Mouse (Mus musculus): ENCODE data around the gene Prkag2. TPM values are rescaled to one million over a fixed set of nuclear protein-coding genes. Genes with fewer than 3 reads are reported as not detected.

Prkag2 gene
- polyA plus RNA-seq, 1 experiment from 2014 or later, result 74.5 TPM

GRCm38 (mm10) chr5:24892461-24892860 lies 208.0 kb downstream of the Prkag2 start:
- H3K4me1 ChIP-seq (replicated peaks), result no peaks in the 10 kb centered on the region; the same call in 1 of the 2 replicates
- no peak overlapping the region for H3K4me2 ChIP-seq (replicated peaks)
- no peak overlapping the region for H3K27ac ChIP-seq
- 94% methylated on average over 11 of the region's 11 CpGs for WGBS
- no peaks in the 10 kb centered on the region for H3K9me3 ChIP-seq
- no peak overlapping the region for H3K9ac ChIP-seq (replicated peaks)
- no peaks in the 10 kb centered on the region for H3K27me3 ChIP-seq
- H3K4me3 ChIP-seq (replicated peaks), result no peak overlapping the region
- H3K36me3 ChIP-seq, result peaks cover 15% of the 10 kb centered on the region
- ATAC-seq, result no peak

GRCm38 (mm10) chr5:24889860-24890259 lies 210.6 kb downstream of the Prkag2 start:
- ATAC-seq, result no peak
- no peaks in the 10 kb centered on the region; the same call in 1 of the 2 replicates for H3K4me1 ChIP-seq (replicated peaks)

GRCm38 (mm10) chr5:24888874-24889591 lies 211.4 kb downstream of the Prkag2 start:
- no peak overlapping the region for H3K4me2 ChIP-seq (replicated peaks)
- H3K36me3 ChIP-seq, result peaks cover 43% of the 10 kb centered on the region
- no peaks in the 10 kb centered on the region; the same call in 1 of the 2 replicates for H3K4me1 ChIP-seq (replicated peaks)
- H3K27me3 ChIP-seq, result no peaks in the 10 kb centered on the region
- 87% methylated on average over 11 of the region's 11 CpGs for WGBS
- H3K4me3 ChIP-seq (replicated peaks), result no peak overlapping the region
- ATAC-seq, result no peak
- H3K27ac ChIP-seq, result no peak overlapping the region
- no peaks in the 10 kb centered on the region for H3K9me3 ChIP-seq
- H3K9ac ChIP-seq (replicated peaks), result no peak overlapping the region

More at GRCm38 (mm10) chr5:24889860-24890259, 210.6 kb downstream of the Prkag2 start:
- no peak overlapping the region for H3K9ac ChIP-seq (replicated peaks)
- H3K4me3 ChIP-seq (replicated peaks), result no peak overlapping the region
- no peak overlapping the region for H3K27ac ChIP-seq
- H3K36me3 ChIP-seq, result peaks cover 38% of the 10 kb centered on the region
- H3K27me3 ChIP-seq, result no peaks in the 10 kb centered on the region
- WGBS, result 76% methylated on average over 9 of the region's 9 CpGs
- no peak overlapping the region for H3K4me2 ChIP-seq (replicated peaks)
- H3K9me3 ChIP-seq, result no peaks in the 10 kb centered on the region

DNA sequence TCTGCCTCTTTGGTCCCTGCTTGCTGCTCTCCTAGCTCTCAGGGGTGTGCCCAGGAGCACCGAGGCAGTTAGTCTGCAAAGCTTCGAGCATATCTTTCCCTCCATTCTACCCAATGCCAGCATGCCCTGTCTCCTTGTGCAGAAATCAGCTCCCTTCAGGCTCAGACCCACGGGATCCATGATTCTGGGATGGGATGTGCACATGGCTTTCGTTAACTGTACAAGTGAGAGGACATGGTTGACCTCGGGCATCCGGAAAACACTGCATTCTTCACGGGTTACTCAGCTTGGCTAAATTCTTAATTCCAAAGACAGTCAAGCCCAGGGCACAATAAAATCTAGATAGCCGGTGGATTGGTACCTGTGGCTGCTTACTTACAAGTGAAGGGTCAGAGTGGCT lies 213.2 kb downstream of the Prkag2 start:
- Histone ChIP-seq H3K4me1 (replicated peaks) (no peaks in the 10 kb centered on the region), H3K9ac (replicated peaks) (no peak overlapping the region), H3K4me3 (replicated peaks) (no peak overlapping the region), H3K9me3 (no peaks in the 10 kb centered on the region), H3K27ac (no peak overlapping the region), H3K27me3 (no peaks in the 10 kb centered on the region), H3K4me2 (replicated peaks) (no peak overlapping the region), H3K36me3 (peaks cover 59% of the 10 kb centered on the region)
- WGBS, result 88% methylated on average over 8 of the region's 8 CpGs
- ATAC-seq, result no peak

DNA sequence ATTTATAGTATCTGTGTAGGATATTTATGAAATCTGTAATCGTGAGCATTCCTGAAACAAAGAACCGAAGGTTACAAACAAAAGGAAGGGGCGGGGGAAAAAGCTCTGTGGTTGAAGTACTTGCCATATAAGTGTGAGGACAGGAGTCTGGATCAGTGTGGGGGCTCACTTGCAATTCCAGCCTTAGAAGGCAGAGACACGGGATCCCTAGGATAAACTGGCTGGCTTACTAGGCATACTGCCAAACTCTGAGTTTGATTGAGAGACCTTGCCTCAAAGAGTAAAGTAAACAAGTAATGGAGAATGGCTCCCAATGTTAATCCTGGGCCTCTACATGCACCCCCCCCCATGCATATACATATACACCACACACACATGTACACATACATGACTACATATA lies 221.7 kb downstream of the Prkag2 start:
- peaks cover 82% of the 10 kb centered on the region for H3K36me3 ChIP-seq
- no peak overlapping the region for H3K4me3 ChIP-seq (replicated peaks)
- no peak overlapping the region for H3K27ac ChIP-seq
- no peak for ATAC-seq
- H3K4me1 ChIP-seq (replicated peaks), result no peaks in the 10 kb centered on the region
- no peaks in the 10 kb centered on the region for H3K27me3 ChIP-seq
- 97% methylated on average over 4 of the region's 4 CpGs for WGBS
- no peak overlapping the region for H3K4me2 ChIP-seq (replicated peaks)
- no peak overlapping the region for H3K9ac ChIP-seq (replicated peaks)
- H3K9me3 ChIP-seq, result no peaks in the 10 kb centered on the region

DNA sequence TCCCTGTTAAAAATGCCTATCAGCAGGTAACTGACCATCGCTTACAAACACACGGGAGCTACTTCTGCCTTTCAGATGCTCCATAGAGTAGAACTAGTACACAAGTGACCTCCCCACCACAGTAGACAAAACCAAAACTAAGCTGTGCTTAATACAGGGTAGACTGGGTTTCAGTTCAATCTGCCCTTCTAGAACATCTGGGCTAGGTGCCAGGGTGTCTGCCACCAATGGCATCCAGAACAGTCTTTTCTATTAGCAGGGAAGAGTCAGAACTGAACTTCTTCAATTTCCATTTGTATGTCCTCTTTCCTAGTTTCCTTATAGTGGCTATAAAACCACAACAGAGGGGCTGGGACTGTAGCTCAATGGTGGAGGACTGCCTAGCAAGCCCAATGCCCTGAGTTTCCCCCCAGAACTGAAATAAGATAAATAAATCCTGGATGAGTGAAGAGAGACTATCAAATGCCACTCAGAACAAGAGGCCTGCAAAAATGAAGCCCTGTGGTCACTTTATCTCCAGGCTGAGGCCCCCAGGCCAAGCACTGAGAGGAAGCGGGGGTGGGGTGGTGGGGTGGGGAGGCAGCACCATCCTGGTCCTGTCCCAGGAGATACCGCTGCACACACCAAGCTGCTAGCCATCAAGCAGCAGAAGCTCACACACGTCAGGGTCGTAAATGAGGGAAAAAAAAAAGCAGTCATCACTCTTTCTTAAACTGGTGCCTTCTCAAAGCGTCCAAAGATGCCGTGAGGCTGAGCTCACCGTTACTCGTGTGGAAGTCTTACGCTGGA lies 222.4 kb downstream of the Prkag2 start:
- peaks cover 76% of the 10 kb centered on the region for H3K36me3 ChIP-seq
- no peak overlapping the region for H3K4me2 ChIP-seq (replicated peaks)
- no peak for ATAC-seq
- no peak overlapping the region for H3K4me3 ChIP-seq (replicated peaks)
- H3K4me1 ChIP-seq (replicated peaks), result 0 out of 2 replicates have a peak, but pooled peaks cover 2% of the 10 kb centered on the region
- no peak overlapping the region; the same call in 1 of the 2 replicates for H3K9ac ChIP-seq (replicated peaks)
- no peak overlapping the region for H3K27ac ChIP-seq
- no peaks in the 10 kb centered on the region for H3K27me3 ChIP-seq
- 93% methylated on average over 11 of the region's 11 CpGs for WGBS
- H3K9me3 ChIP-seq, result no peaks in the 10 kb centered on the region

GRCm38 (mm10) chr5:24876653-24877052 lies 223.8 kb downstream of the Prkag2 start:
- 0 out of 2 replicates have a peak, but pooled peaks cover 4% of the 10 kb centered on the region for H3K4me1 ChIP-seq (replicated peaks)
- peaks cover 70% of the 10 kb centered on the region for H3K36me3 ChIP-seq
- no peak for ATAC-seq
- H3K27ac ChIP-seq, result no peak overlapping the region
- no peaks in the 10 kb centered on the region for H3K27me3 ChIP-seq
- no peaks in the 10 kb centered on the region for H3K9me3 ChIP-seq
- no peak overlapping the region for H3K9ac ChIP-seq (replicated peaks)
- no peak overlapping the region for H3K4me3 ChIP-seq (replicated peaks)
- WGBS, result 89% methylated on average over 9 of the region's 9 CpGs
- H3K4me2 ChIP-seq (replicated peaks), result no peak overlapping the region

DNA sequence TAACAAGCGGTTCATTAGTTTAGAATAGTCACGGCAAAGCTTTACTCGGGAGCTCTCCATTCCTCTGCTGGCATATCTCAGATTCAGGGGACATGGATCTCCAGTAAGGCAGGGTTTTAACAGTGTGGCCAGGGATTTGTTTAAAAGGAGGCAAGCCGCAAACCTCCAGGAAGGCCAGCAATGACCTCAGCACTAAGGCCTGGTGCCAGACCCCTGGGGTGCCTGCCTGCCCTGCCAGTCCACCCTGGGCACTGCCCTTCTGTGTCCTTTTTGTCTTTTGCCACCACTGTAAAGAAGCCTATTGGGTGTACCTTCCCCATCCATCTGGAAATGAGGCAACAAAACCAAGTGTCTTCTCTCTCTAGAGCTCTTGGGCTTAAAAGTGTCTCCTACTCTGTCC lies 226.3 kb downstream of the Prkag2 start:
- Histone ChIP-seq H3K27ac (no peak overlapping the region), H3K4me1 (replicated peaks) (peaks cover 10% of the 10 kb centered on the region; the same call in 1 of the 2 replicates), H3K27me3 (no peaks in the 10 kb centered on the region), H3K9ac (replicated peaks) (no peak overlapping the region), H3K4me2 (replicated peaks) (no peak overlapping the region), H3K9me3 (no peaks in the 10 kb centered on the region), H3K36me3 (peaks cover 64% of the 10 kb centered on the region), H3K4me3 (replicated peaks) (no peak overlapping the region)
- ATAC-seq, result no peak
- 93% methylated on average over 4 of the region's 4 CpGs for WGBS

GRCm38 (mm10) chr5:24873221-24873620 lies 227.2 kb downstream of the Prkag2 start:
- Histone ChIP-seq H3K27ac (no peak overlapping the region), H3K9me3 (no peaks in the 10 kb centered on the region), H3K4me1 (replicated peaks) (peaks cover 10% of the 10 kb centered on the region; the same call in 1 of the 2 replicates), H3K4me3 (replicated peaks) (no peak overlapping the region), H3K36me3 (peaks cover 61% of the 10 kb centered on the region), H3K27me3 (no peaks in the 10 kb centered on the region), H3K9ac (replicated peaks) (no peak overlapping the region), H3K4me2 (replicated peaks) (no peak overlapping the region)
- WGBS, result 82% methylated on average over 6 of the region's 6 CpGs
- no peak for ATAC-seq

DNA sequence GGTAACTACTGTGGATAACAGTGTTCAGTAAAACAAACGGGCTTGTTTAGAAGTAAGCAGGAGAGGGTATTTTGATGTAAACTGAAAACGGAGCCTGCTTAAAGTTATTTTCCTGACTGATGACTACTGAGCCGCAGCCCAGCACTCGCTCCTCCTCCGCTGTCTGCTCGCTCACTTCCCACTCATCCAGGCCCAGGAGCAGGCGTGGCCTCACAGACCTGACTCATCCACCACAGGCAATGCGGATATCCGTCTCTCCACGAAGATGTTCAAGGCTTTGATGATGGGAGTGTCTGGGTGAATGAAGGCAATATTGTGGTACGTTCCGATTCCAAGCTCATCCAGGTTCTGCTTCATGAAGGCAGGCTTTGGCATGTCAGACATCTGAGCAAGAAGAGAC lies 229.2 kb downstream of the Prkag2 start:
- H3K36me3 ChIP-seq, result peaks cover 65% of the 10 kb centered on the region
- no peak overlapping the region for H3K9ac ChIP-seq (replicated peaks)
- H3K27me3 ChIP-seq, result no peaks in the 10 kb centered on the region
- no peaks in the 10 kb centered on the region for H3K9me3 ChIP-seq
- no peak overlapping the region for H3K27ac ChIP-seq
- no peak overlapping the region for H3K4me2 ChIP-seq (replicated peaks)
- no peak overlapping the region for H3K4me3 ChIP-seq (replicated peaks)
- no peak for ATAC-seq
- WGBS, result 94% methylated on average over 12 of the region's 12 CpGs
- H3K4me1 ChIP-seq (replicated peaks), result peaks cover 10% of the 10 kb centered on the region; the same call in 1 of the 2 replicates

- WGBS, result 60% methylated on average over 11 of the region's 11 CpGs
- Histone ChIP-seq H3K27me3 (no peaks in the 10 kb centered on the region), H3K27ac (no peak overlapping the region), H3K36me3 (peaks cover 63% of the 10 kb centered on the region), H3K9ac (replicated peaks) (no peak overlapping the region), H3K9me3 (no peaks in the 10 kb centered on the region), H3K4me1 (replicated peaks) (peaks cover 10% of the 10 kb centered on the region; the same call in 1 of the 2 replicates), H3K4me2 (replicated peaks) (no peak overlapping the region), H3K4me3 (replicated peaks) (no peak overlapping the region)
- ATAC-seq, result peak; percentile 50
Observed at GRCm38 (mm10) chr5:24869796-24870289, 230.6 kb downstream of the Prkag2 start.

DNA sequence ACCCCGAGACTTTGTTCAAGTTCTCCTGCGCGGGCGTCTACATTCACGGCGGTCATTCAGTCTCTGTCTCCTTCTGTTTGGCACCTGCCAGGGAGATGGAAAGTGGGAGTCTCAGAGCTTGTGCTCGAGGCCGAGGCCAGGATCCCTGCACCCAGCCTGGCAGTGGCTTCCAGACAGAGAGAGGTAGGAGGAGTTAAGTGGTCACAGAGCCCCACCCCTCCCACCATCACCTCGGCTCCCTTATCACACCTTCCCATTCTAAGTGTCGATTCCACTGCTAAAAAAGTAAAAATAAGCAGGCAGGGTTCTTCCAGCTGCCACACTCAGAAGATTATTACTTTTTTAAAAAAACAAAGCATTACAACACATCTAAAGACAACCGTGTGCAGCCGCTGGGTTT lies 236.6 kb downstream of the Prkag2 start:
- no peak for ATAC-seq
- no peak overlapping the region for H3K4me3 ChIP-seq (replicated peaks)
- no peak overlapping the region for H3K9ac ChIP-seq (replicated peaks)
- no peaks in the 10 kb centered on the region for H3K9me3 ChIP-seq
- H3K27ac ChIP-seq, result no peak overlapping the region
- no peaks in the 10 kb centered on the region for H3K27me3 ChIP-seq
- no peaks in the 10 kb centered on the region for H3K4me1 ChIP-seq (replicated peaks)
- H3K36me3 ChIP-seq, result peaks cover 67% of the 10 kb centered on the region
- 91% methylated on average over 12 of the region's 12 CpGs for WGBS
- no peak overlapping the region for H3K4me2 ChIP-seq (replicated peaks)

Data from midbrain, embryonic 13.5 days (tissue).